Mouse (Mus musculus): ENCODE measurements around the gene Shh. TPM values are rescaled to one million over a fixed set of nuclear protein-coding genes. Genes with fewer than 3 reads are reported as not detected.
A peak's percentile ranks its signal among the peaks of the same experiment; 100 is the strongest.

The Shh gene
- 0.80 and 1.0 TPM in 2 replicates for polyA plus RNA-seq (2015; fragmentation: Nextera tagmentation; extraction: Ambion mirVana)

DNA sequence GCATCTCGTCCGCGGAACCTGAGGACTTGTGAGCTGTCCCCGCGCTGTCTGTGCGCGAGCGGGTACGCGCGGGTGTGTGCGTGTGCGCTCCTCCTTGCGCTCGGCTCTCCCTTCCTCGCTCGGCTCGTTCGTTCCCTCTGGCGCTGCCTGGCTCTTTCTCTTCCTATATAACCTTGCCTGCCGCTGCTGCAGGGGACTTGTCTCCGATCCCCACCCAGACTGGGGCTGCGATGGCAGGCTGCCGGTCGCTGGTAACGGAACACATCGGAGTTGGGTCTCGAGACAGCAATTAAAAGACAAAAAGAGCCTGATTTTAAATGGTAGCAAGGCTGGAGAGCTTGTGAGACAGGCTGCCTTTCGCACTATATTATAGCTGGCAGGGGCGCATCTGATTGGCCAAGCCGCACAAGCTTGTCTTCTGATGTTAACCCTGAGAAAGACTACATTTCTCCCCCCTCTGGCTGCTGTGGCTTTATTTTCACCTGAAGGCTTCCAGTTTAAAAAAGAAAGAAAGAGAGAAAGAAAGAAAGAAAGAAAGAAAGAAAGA is at the start of gene Shh:
Shh (minus strand) TSS at position 497 of the 547 bp plus-strand sequence.
- no peak within 1 kb of the TSS for H3K27ac ChIP-seq
- peak within 1 kb of the TSS; percentile 92 for H3K4me2 ChIP-seq
- no peak for ATAC-seq (replicated peaks; ENCODE audit: low FRiP score)
- peaks cover 97% of the 10 kb centered on the region for H3K27me3 ChIP-seq
- 0 out of 2 replicates have a peak within 1 kb of the TSS, but pooled peaks have one; percentile 7 for H3K9ac ChIP-seq
- peaks cover 48% of the 10 kb centered on the region for H3K4me1 ChIP-seq
- peak within 1 kb of the TSS; percentile 54 for H3K4me3 ChIP-seq (replicated peaks)
- under 1% methylated on average over 31 of the region's 31 CpGs for WGBS
- no peaks in the 10 kb centered on the region for H3K36me3 ChIP-seq
- no peaks in the 10 kb centered on the region for H3K9me3 ChIP-seq (replicated peaks)

DNA sequence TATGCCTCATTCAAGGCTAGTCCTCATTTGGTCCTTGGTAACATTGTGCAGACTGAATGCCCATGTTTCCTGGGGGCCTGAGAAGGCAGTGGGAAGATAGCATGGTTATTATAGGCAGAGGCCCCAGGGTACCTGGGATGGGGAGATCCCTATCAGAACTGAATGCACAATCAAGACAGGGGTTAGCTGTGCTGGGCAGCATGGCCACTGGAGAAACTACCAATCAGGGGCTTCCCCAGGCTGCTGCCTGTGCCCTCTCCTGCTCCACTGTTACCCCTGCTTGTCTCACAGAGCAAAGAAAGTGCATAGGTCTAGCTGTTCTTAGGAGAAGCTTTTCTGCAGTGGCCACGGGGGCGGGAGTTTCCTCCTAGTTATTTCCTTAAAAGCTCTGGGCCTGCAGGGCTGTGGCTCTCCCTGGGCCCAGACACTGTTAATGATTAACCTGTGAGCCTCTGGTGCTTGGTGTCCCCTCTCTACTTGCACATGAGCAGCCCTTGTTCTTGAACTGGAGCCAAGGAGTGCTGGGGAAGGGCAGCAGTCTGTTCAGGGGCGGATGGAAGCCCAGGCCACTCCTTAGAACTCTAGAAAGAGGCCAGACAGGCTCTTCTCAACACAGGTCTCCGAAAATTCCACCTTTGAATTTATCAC is 33.9 kb upstream of the Shh start:
- H3K9me3 ChIP-seq (replicated peaks), result no peaks in the 10 kb centered on the region
- H3K27me3 ChIP-seq, result no peaks in the 10 kb centered on the region
- H3K36me3 ChIP-seq, result no peaks in the 10 kb centered on the region
- no peak overlapping the region for H3K4me2 ChIP-seq
- H3K27ac ChIP-seq, result peak overlapping the region; percentile 74
- no peak overlapping the region for H3K4me3 ChIP-seq (replicated peaks)
- H3K4me1 ChIP-seq, result no peaks in the 10 kb centered on the region
- peak; percentile 96 for ATAC-seq (replicated peaks; ENCODE audit: low FRiP score)
- 44% methylated on average over 4 of the region's 4 CpGs for WGBS
- H3K9ac ChIP-seq, result no peak overlapping the region

DNA sequence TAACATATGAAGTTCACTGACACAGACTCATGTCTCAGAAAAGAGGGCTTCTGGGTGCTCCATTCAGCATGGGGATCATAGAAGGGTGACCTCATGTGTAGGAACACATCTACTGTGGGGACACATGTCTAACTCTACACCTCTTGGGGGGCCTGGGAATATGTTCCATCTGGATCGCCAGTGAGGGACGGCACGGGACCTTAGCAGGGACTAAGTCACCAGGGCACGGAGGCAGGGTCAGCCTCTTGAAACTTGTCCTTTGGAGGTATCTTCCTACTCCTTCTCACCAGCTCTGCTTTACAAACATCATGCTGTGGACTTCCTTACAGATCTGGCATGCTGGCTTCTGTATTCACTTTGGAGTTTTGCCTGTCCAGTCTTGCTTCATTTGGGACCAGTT is 31.8 kb upstream of the Shh start:
- Histone ChIP-seq H3K4me3 (replicated peaks) (no peak overlapping the region), H3K9ac (no peak overlapping the region), H3K27ac (no peak overlapping the region), H3K4me2 (no peak overlapping the region), H3K9me3 (replicated peaks) (no peaks in the 10 kb centered on the region), H3K4me1 (no peaks in the 10 kb centered on the region), H3K36me3 (no peaks in the 10 kb centered on the region), H3K27me3 (no peaks in the 10 kb centered on the region)
- ATAC-seq (replicated peaks; ENCODE audit: low FRiP score), result no peak
- WGBS, result 98% methylated on average over 4 of the region's 4 CpGs

DNA sequence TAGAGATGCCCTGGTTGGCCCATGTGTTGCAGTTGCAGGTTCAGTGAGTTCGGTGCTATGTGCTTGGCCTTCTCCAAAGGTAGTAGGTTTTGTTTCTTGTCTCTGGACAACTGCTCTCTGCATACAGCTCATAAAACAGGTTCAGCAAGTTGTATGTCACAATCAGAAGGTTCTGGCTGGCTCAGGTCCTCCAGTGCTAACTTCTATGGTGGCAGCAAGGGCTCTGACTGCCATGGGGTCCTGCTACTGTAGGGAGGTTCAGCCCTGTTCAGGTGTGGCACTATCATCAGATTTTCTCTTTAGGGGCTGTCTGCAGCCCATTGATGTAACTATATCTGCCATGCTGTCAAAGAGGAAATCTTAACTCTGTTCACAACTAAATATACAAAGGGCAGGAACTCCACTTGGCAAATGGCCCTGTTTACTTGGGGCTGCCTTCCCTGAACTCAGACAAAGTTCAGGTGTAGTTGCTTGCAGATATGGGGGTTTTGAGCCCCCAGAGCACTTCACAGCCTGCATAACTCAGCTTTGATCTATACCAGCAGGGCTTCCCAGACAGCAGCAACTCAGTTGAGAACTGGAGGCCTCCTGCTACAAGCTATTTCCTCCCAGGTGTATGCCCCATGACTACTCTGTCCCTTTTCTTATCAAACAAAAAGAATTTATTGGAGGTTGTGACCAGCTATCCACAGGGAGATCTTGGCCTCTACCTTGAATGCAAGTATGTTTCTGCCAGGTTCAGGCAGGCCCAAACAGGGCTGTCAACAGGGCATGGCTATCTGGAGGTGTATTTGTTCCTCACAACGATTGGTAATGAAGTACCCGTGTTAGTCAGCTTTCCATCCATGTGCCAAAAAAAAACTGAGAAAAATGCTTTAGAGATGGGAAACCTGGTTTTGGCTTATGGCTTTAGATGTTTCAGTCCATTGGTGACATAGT is 28.9 kb upstream of the Shh start:
- H3K36me3 ChIP-seq, result no peaks in the 10 kb centered on the region
- H3K27me3 ChIP-seq, result no peaks in the 10 kb centered on the region
- no peak overlapping the region for H3K9ac ChIP-seq
- H3K27ac ChIP-seq, result peak overlapping the region; percentile 27; the same call in 1 of the 2 replicates
- H3K4me1 ChIP-seq, result no peaks in the 10 kb centered on the region
- no peak overlapping the region for H3K4me2 ChIP-seq
- no peak for ATAC-seq (replicated peaks; ENCODE audit: low FRiP score)
- H3K9me3 ChIP-seq (replicated peaks), result no peaks in the 10 kb centered on the region
- no peak overlapping the region for H3K4me3 ChIP-seq (replicated peaks)
- WGBS, result 79% methylated on average over 3 of the region's 3 CpGs

DNA sequence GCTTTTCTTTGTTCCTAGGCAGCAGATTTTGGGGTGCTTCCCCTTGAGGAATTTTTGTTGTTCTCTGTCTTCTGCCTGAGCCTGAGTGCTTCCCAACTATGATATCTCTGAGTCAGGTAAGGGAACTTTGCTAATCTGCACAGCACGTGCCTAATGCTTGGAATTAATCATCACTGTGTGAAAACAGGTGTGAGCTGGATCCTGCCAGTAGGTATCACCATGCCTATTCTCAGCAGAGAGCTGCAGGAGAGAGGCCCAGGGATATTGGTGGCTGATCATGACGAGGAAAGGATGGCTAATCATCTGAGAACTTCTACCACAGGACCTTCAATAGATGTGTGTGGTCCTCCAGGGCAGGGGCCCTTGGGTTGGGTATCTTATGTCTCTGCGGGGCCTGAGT is 26.5 kb upstream of the Shh start:
- no peak overlapping the region for H3K9ac ChIP-seq

DNA sequence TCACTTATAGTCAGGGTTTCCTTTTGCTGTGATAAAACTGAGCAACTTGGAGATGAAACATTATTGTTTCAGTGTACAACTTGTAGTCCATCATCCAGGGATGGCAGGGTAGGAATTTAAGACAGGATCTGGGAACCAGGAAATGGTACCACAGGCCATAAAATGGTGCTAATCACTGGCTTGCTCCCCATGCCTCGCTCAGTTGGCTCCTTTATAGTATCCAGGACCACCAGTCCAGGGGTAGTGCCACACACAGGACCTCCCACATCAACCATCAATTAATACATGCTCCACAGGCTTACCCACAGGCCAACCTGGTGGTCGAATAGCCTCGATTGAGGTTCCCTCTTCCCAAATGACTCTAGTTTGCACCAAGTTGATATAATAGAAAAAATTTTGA is 15.9 kb upstream of the Shh start:
- ATAC-seq (replicated peaks; ENCODE audit: low FRiP score), result no peak
- Histone ChIP-seq H3K36me3 (no peaks in the 10 kb centered on the region), H3K9me3 (replicated peaks) (no peaks in the 10 kb centered on the region), H3K4me2 (no peak overlapping the region), H3K4me1 (no peaks in the 10 kb centered on the region), H3K27ac (no peak overlapping the region), H3K9ac (no peak overlapping the region), H3K27me3 (0 out of 2 replicates have a peak, but pooled peaks cover 3% of the 10 kb centered on the region), H3K4me3 (replicated peaks) (no peak overlapping the region)
- 69% methylated on average over 3 of the region's 3 CpGs for WGBS

More for the DNA sequence above, 26.5 kb upstream of the Shh start:
- H3K36me3 ChIP-seq, result no peaks in the 10 kb centered on the region
- no peak overlapping the region for H3K4me2 ChIP-seq
- H3K27ac ChIP-seq, result no peak overlapping the region
- no peak for ATAC-seq (replicated peaks; ENCODE audit: low FRiP score)
- no peaks in the 10 kb centered on the region for H3K9me3 ChIP-seq (replicated peaks)
- no peak overlapping the region for H3K4me3 ChIP-seq (replicated peaks)
- no peaks in the 10 kb centered on the region for H3K27me3 ChIP-seq
- 70% methylated on average over 3 of the region's 3 CpGs for WGBS
- no peaks in the 10 kb centered on the region for H3K4me1 ChIP-seq

DNA sequence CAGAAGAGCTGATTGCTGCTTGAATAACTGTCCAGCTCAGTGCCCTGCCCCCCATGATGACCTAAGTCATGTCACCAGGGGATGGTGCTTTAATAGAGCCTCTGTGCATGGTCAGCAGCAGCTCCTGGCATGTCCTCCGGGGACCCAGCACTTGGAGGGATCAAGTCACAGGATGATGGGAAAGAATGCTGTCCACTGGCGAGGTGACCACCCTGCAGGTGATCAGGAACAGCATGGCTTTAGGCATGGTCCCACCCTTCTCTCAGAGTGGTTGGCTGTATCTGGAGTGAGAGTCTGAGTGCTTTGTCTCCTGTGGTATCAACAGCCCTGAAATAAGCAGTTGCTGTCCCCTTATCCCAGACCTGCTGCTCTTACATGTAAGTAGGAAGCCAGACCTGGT is 14.7 kb upstream of the Shh start:
- no peak for ATAC-seq (replicated peaks; ENCODE audit: low FRiP score)
- H3K27ac ChIP-seq, result no peak overlapping the region
- H3K36me3 ChIP-seq, result no peaks in the 10 kb centered on the region
- WGBS, result 61% methylated on average over 2 of the region's 2 CpGs
- H3K4me3 ChIP-seq (replicated peaks), result no peak overlapping the region
- H3K4me2 ChIP-seq, result no peak overlapping the region
- H3K9ac ChIP-seq, result no peak overlapping the region
- H3K9me3 ChIP-seq (replicated peaks), result no peaks in the 10 kb centered on the region
- H3K27me3 ChIP-seq, result 0 out of 2 replicates have a peak, but pooled peaks cover 7% of the 10 kb centered on the region
- H3K4me1 ChIP-seq, result no peaks in the 10 kb centered on the region

DNA sequence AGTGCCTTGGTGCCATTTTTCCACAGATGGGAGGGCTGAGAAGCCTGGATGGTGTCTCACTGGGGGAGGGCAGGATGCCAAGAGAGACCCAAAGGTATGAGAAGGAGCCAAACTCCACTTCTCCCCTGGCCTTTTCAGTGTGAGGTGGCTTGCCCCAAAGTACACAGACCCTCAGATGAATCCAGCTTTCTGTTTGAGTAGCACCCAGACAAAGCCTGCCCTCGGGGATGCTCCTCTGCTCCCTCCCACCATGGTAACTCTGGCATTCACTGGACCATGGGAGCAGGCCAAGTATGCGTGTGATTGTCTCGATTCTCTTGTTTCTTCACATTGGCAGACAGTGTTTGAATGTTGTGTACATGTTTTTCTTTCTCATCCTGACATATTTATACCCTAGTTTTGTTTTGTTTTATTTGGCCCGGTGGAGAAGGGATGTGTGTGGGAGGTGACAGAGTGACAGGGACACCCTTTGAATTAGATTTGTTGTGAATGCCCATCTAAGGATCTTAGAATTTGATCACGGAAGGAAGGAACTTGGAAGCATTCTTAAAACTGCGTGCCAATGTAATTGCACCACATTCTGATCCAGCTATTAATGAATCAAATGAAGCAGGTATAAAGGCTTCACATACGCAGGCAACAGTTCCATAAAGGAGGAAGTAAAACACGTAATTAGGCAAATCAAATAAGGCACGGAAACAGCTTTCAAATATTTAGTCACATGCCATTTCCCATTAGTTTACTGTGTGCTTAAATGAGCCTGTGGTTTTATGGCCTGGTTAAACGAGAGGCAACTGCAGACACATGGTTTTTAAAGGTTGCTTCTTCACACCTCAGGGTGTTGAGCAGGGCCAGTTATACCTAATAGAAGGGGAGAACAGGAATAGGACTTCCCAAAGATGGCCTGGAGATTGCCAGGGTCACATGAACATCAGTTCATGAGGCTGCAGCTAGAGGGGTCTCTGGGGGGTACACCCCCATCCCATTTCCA is 9.6 kb upstream of the Shh start:
- H3K36me3 ChIP-seq, result no peaks in the 10 kb centered on the region
- no peak overlapping the region for H3K4me2 ChIP-seq
- no peak overlapping the region for H3K27ac ChIP-seq
- WGBS, result 21% methylated on average over 10 of the region's 10 CpGs
- no peak overlapping the region for H3K4me3 ChIP-seq (replicated peaks)
- ATAC-seq (replicated peaks; ENCODE audit: low FRiP score), result no peak
- H3K9me3 ChIP-seq (replicated peaks), result no peaks in the 10 kb centered on the region
- H3K4me1 ChIP-seq, result no peaks in the 10 kb centered on the region
- H3K9ac ChIP-seq, result no peak overlapping the region
- H3K27me3 ChIP-seq, result peaks cover 24% of the 10 kb centered on the region

DNA sequence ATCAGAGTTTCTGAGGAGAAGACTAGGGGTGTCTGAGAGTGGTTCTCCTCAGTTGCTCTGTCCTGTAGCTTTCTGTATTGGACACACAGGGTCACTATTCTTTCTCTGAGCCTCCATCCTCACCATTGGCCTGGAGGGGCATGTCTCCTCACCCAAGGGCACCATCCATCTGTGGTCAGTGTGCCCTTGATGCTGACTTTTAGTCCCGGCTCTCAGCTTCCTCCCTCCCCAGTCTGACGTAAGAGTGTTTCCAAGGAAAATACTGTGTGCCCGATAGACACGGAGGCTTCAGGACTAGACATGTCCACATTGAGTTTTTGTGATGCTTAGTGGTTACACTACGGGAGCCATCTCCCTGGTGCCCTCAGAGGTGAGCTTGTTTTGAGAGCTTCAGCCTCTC is 6.5 kb upstream of the Shh start:
- no peak for ATAC-seq (replicated peaks; ENCODE audit: low FRiP score)
- Histone ChIP-seq H3K4me3 (replicated peaks) (no peak overlapping the region), H3K27ac (no peak overlapping the region), H3K4me2 (no peak overlapping the region), H3K27me3 (peaks cover 49% of the 10 kb centered on the region), H3K9ac (no peak overlapping the region), H3K4me1 (no peaks in the 10 kb centered on the region), H3K36me3 (no peaks in the 10 kb centered on the region), H3K9me3 (replicated peaks) (no peaks in the 10 kb centered on the region)
- WGBS, result 86% methylated on average over 5 of the region's 5 CpGs

DNA sequence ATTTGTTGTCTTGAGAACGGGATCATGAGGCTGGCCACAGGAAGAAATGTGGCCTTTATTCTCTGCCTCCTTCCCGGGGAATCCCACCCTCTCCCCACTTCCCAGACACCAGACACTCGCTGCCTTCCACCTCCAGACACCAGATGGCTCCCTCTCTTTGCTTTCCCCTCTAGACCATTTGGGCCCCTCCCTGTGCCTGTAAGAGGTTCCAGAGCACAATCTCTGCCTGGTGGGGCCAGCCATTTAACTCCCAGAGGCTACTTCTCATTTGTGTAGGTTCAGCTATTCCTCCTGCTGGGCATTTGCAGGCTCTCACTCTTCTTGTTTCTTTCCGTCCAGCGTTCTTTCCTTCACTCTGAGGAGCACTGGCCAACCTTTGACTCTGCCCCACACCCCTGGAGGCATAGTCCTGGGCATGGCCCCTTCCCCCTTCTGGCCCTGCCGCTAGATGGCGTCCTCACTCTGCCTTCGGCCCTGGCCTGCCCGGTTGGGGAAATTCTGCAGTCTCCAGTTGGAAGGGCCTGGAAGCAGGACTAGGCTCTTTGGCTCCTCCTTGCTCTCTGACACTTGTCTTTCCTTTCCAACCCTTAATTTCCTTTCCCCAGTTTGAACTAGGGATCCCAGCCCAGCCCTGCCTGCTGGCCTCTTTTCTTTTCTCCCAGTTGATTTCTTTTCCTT is 2.6 kb upstream of the Shh start:
- Histone ChIP-seq H3K4me2 (no peak overlapping the region), H3K27ac (no peak overlapping the region)

DNA sequence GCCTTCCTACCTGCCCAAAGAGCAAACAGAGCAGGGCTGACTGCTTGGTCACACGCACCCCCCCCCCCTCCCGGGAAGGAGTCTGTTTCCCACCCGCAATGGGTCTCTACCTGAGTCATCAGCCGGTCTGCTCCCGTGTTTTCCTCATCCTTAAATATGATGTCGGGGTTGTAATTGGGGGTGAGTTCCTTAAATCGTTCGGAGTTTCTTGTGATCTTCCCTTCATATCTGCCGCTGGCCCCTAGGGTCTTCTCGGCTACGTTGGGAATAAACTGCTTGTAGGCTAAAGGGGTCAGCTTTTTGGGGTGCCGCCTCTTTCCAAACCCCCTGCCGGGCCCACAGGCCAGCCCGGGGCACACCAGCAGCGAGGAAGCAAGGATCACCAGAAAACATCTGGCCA is 705 bp downstream of the Shh start:
- Histone ChIP-seq H3K4me1 (peaks cover 51% of the 10 kb centered on the region), H3K4me3 (replicated peaks) (peak overlapping the region; percentile 54), H3K27ac (no peak overlapping the region), H3K36me3 (no peaks in the 10 kb centered on the region), H3K27me3 (peaks cover 97% of the 10 kb centered on the region), H3K9ac (0 out of 2 replicates have a peak overlapping the region, but pooled peaks have one; percentile 7), H3K9me3 (replicated peaks) (no peaks in the 10 kb centered on the region), H3K4me2 (peak overlapping the region; percentile 92)
- no peak for ATAC-seq (replicated peaks; ENCODE audit: low FRiP score)
- under 1% methylated on average over 14 of the region's 15 CpGs for WGBS

More for the DNA sequence above, 2.6 kb upstream of the Shh start:
- H3K4me1 ChIP-seq, result peaks cover 22% of the 10 kb centered on the region
- no peak overlapping the region for H3K4me3 ChIP-seq (replicated peaks)
- H3K27me3 ChIP-seq, result peaks cover 81% of the 10 kb centered on the region
- 0 out of 2 replicates have a peak, but pooled peaks have one; percentile 55 for ATAC-seq (replicated peaks; ENCODE audit: low FRiP score)
- 3% methylated on average over 9 of the region's 9 CpGs for whole genome bisulfite sequencing
- H3K9ac ChIP-seq, result no peak overlapping the region
- no peaks in the 10 kb centered on the region for H3K9me3 ChIP-seq (replicated peaks)
- H3K36me3 ChIP-seq, result no peaks in the 10 kb centered on the region
